Mouse (Mus musculus) hindbrain, embryonic 10.5 days (tissue): ENCODE results near the gene Fto. TPM values are rescaled to one million over a fixed set of nuclear protein-coding genes. Genes with fewer than 3 reads are reported as not detected.

Experiments
- DNase-seq: peaks from one replicate; pipeline ENCODE4 v3.0.0-alpha.2; 2017; ENCODE audit warnings: low spot score
- H3K27ac ChIP-seq: fragments of 300-500 bp; sonication (generic); 2 replicates; pipeline ENCODE4 v1.5.1; 2016; ENCODE audit warnings: mild to moderate bottlenecking, moderate library complexity
- H3K27me3 ChIP-seq: fragments of 300-500 bp; sonication (generic); 2 replicates; pipeline ENCODE4 v1.6.1; 2016; ENCODE audit warnings: mild to moderate bottlenecking; ENCODE audit not compliant: poor library complexity, insufficient read depth, severe bottlenecking
- H3K36me3 ChIP-seq: fragments of 300-500 bp; sonication (generic); 2 replicates; pipeline ENCODE4 v1.6.1; 2016; ENCODE audit warnings: mild to moderate bottlenecking, moderate library complexity
- H3K4me1 ChIP-seq: fragments of 300-500 bp; sonication (generic); replicated peaks from 2 replicates; pipeline ENCODE4 v1.6.1; 2016; ENCODE audit warnings: mild to moderate bottlenecking
- H3K4me3 ChIP-seq: fragments of 300-500 bp; sonication (generic); 2 replicates; pipeline ENCODE4 v1.5.1; 2016; ENCODE audit warnings: mild to moderate bottlenecking, moderate library complexity
- H3K9me3 ChIP-seq: fragments of 300-500 bp; sonication (generic); 2 replicates; pipeline ENCODE4 v1.6.1; 2016; ENCODE audit warnings: mild to moderate bottlenecking, moderate library complexity
- WGBS: fragments of 180-500 bp; shearing (Covaris S2); methylation state at CpG from one replicate; pipeline ENCODE4 v1.1.7; 2016; 5-methylcytosine and 5-hydroxymethylcytosine counted together
- polyA plus RNA-seq: library from polyadenylated mRNA; unstranded; fragments of >200 nt; fragmentation: Nextera tagmentation; extraction: Ambion mirVana; gene quantifications from 2 replicates; pipeline ENCODE4 v1.2.1, GENCODE M21; 2016

The Fto gene
- polyA plus RNA-seq, 1 experiment from 2014 or later: 103 TPM

DNA sequence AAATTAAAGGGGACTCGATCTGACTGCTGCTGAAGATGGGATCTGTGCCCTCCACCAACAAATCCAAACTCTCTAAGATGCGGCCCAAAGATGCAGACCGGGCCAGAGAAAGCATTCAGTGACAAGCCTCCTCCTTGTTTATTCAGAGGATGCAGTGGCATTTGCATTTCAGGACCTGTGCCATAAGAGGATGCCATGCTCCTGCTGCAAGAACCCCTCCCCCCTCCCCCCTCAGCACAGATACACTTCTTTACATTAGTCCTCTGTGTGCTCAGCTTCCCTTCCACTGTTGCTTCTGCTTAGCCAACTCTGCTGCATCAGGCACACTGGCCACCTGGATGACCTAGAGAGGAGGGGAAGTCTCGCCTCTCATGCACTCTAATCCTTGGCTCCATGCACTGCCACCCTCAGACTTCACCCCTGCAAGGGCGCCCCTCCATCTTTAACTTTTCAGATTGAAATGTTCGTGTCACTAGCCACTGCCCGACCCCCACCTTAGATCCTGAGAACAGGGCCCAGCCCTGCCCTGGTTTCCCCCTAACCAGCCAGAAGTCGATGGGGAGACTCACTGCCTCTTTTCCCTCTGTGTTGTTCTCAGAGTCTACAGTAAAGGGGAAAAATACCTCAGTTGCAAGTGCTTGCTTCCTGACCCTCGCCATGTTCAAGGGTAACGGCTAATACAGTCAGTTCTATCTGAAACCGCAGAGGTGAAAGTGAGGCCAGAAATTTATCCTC is 14.3 kb downstream of the Fto start:
- 85% methylated on average over 11 of the region's 11 CpGs for WGBS
- peaks cover 78% of the 10 kb centered on the region for H3K4me1 ChIP-seq
- no peaks in the 10 kb centered on the region for H3K9me3 ChIP-seq
- H3K27ac ChIP-seq: 0 out of 2 replicates have a peak overlapping the region, but pooled peaks have one; percentile 18
- no peak for DNase-seq
- no peaks in the 10 kb centered on the region for H3K27me3 ChIP-seq
- H3K36me3 ChIP-seq: peaks cover 15% of the 10 kb centered on the region
- no peak overlapping the region for H3K4me3 ChIP-seq

DNA sequence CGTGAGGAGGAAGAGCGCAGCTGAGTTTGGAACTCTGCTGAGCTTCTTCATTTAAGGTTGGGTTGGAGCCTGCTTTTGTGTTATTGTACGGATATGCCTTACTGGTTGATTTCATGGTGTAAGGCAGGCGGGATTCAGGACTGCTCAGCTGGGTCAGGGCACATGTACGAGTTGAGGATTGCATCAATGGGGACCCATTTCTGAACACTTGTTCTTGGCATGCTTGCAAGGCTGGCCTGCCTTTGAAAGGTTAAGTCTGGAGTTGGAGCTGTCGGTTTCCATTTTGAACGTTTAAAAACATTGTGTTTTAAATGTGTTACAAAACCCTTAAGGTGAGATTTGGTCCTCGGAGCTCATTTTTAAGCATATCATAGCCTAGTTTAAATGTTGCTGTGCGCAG is 15.7 kb downstream of the Fto start:
- Histone ChIP-seq H3K27me3 (no peaks in the 10 kb centered on the region), H3K4me3 (no peak overlapping the region), H3K9me3 (no peaks in the 10 kb centered on the region), H3K27ac (peak overlapping the region; percentile 76), H3K36me3 (peaks cover 15% of the 10 kb centered on the region), H3K4me1 (peaks cover 69% of the 10 kb centered on the region)
- 79% methylated on average over 9 of the region's 9 CpGs for WGBS
- DNase-seq: no peak

DNA sequence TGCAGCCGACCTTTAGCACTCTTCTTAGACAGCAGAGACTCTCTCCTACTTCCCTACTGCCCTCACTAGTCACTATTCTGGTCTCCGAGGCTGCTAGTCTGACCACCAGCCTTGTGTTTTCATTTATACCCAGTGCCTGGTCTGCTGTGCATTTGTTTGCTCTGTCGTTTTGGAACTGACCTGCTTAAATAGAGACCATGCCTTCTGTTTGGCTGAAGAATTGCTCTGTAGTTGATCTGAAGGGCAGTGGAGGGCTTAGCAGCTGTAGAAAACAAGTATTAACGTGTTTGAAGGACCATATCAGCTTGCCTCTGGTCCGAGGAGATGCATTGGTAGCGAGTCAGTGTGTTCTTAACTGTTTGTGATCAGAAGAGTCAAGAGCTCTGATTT is 16.1 kb downstream of the Fto start:
- no peak for DNase-seq
- H3K9me3 ChIP-seq: no peaks in the 10 kb centered on the region
- 42% methylated on average over 6 of the region's 6 CpGs for WGBS
- peak overlapping the region; percentile 76 for H3K27ac ChIP-seq
- H3K4me1 ChIP-seq: peaks cover 65% of the 10 kb centered on the region
- no peaks in the 10 kb centered on the region for H3K27me3 ChIP-seq
- peaks cover 15% of the 10 kb centered on the region for H3K36me3 ChIP-seq
- H3K4me3 ChIP-seq: no peak overlapping the region

DNA sequence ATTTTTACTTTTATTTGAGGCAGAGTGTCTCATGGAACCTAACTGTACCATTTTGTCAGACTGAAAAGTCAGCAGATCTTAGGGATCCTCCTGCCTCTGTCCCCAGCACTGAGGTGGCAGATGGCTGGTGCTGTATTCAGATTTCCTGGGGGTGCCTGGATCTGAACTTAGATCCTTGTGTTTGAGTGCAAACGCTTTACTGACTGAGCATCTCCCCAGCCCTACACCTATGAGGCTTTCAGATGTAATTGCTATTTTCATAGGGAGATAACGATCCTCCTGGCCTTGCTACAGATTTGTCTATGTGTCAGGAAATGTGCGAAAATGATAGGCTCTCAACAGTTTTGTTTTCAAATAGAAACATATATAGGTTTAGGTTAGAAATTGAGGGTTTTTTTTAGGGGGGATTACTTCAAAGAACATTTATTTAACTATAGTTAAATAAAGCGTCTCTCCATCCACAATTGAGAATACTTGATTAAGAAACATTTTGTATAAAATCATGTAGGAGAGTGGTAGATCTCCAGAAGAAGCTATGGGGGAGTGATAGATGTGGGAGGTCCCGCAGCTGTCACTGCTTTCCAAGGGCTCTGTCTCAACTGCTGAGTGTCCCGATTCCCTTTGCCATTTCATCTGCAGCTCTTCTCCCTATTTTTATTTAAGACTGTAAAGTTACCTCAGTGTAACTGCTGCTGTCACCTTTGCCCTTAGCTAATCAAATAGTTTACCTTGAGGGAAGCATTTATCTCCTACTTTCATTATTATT is 25.2 kb downstream of the Fto start:
- Histone ChIP-seq H3K4me3 (no peak overlapping the region), H3K27me3 (no peaks in the 10 kb centered on the region)
- WGBS: 91% methylated on average over 6 of the region's 6 CpGs

DNA sequence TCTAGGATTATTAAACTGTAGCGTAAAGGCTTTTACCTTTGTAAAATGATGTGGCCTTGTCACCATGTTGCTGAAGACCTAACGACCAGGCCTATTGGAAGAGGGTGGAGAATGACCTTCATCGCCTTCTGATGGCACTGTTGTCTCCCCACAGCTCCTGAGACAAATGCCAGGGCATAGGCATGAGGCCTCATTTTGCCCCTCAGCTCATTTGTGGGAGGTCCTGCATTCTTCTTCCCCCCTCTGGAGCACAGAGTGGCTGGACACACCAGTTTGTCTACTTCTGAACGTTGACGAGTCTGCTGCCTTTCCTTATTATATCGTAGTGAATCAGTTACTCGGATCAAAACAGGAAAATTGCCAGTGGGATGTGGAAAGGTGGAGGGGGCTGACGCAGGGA is 26.3 kb downstream of the Fto start:
- 88% methylated on average over 8 of the region's 8 CpGs for WGBS
- peak overlapping the region; percentile 47; the same call in 1 of the 2 replicates for H3K27ac ChIP-seq

More for the DNA sequence above, 25.2 kb downstream of the Fto start:
- peaks cover 36% of the 10 kb centered on the region for H3K4me1 ChIP-seq
- DNase-seq: no peak
- H3K9me3 ChIP-seq: peaks cover 6% of the 10 kb centered on the region; the same call in 1 of the 2 replicates
- no peak overlapping the region for H3K27ac ChIP-seq
- H3K36me3 ChIP-seq: peaks cover 7% of the 10 kb centered on the region; the same call in 1 of the 2 replicates

DNA sequence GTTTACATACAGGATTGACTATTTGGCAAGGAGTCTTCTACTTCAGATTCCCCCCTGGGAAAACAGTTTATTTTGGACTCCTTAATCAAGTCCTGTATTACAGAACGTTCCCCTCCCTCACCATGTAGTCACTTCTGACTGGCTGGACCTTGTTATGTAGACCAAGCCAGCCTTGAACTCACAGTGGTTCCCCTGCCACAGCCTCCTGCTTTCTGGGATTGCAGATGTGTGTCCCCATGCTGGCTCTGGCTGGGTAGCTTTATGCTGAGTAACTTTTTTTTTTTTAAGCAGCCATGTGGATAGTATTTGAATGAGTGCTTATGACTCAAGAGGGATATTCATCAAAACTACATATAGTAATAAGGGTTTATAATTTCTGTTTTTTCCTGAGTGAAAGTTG is 27.4 kb downstream of the Fto start:
- 0 out of 2 replicates have a peak, but pooled peaks cover 6% of the 10 kb centered on the region for H3K9me3 ChIP-seq
- no peak overlapping the region for H3K4me3 ChIP-seq
- 74% methylated on average over 1 of the region's 1 CpGs for WGBS
- H3K27me3 ChIP-seq: no peaks in the 10 kb centered on the region
- DNase-seq: no peak
- peaks cover 5% of the 10 kb centered on the region; the same call in 1 of the 2 replicates for H3K36me3 ChIP-seq
- no peak overlapping the region for H3K27ac ChIP-seq
- H3K4me1 ChIP-seq: peaks cover 41% of the 10 kb centered on the region

More for the DNA sequence above, 26.3 kb downstream of the Fto start:
- DNase-seq: no peak
- Histone ChIP-seq H3K4me3 (no peak overlapping the region), H3K27me3 (no peaks in the 10 kb centered on the region), H3K4me1 (peaks cover 41% of the 10 kb centered on the region), H3K36me3 (peaks cover 7% of the 10 kb centered on the region; the same call in 1 of the 2 replicates), H3K9me3 (peaks cover 6% of the 10 kb centered on the region; the same call in 1 of the 2 replicates)

DNA sequence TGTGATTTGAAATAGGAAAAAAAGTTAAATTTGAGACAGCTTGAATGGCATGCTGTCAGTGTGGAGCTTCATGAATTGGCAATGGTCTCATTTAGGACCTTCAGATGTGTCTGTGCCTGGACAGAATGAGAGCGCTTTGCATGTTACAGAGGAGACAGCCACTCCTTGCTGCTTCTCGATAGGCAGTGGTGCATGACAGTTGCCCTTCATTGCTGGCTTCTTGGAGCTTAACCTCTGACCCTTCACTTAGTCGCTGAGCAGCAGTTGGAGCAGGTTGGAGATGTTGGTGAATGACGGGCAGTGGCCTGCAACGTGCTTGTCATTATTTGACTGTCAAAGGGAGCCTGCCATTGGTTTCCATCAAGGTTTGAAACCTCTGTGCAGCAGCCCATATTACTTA is 28.9 kb downstream of the Fto start:
- DNase-seq: peak; percentile 57
- Histone ChIP-seq H3K36me3 (peaks cover 4% of the 10 kb centered on the region; the same call in 1 of the 2 replicates), H3K27me3 (no peaks in the 10 kb centered on the region), H3K9me3 (no peaks in the 10 kb centered on the region), H3K27ac (no peak overlapping the region), H3K4me1 (peaks cover 41% of the 10 kb centered on the region), H3K4me3 (no peak overlapping the region)
- 13% methylated on average over 5 of the region's 5 CpGs for WGBS

DNA sequence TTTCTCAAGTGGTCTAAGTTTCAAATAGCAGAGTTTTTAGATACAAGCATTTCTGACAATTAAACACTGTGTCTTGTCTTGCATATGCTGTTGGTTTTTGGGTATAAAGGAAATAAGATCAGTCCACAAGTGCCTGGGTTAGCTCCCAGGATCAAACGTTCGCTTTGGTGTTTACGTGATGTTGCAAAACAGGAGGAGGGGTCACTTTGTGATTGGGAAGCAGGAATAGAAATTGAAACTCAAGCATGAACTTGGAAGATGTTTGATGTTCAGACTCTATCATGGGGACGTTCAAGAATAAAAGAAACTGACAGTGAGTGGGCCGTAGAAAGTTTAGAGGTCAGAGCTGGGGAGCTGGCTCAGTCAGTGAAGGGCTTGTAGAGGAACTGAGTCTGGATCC is 29.5 kb downstream of the Fto start:
- Histone ChIP-seq H3K36me3 (peaks cover 4% of the 10 kb centered on the region; the same call in 1 of the 2 replicates), H3K9me3 (no peaks in the 10 kb centered on the region), H3K4me3 (no peak overlapping the region), H3K27me3 (no peaks in the 10 kb centered on the region), H3K27ac (no peak overlapping the region), H3K4me1 (peaks cover 41% of the 10 kb centered on the region)
- no peak for DNase-seq
- 72% methylated on average over 5 of the region's 5 CpGs for WGBS

DNA sequence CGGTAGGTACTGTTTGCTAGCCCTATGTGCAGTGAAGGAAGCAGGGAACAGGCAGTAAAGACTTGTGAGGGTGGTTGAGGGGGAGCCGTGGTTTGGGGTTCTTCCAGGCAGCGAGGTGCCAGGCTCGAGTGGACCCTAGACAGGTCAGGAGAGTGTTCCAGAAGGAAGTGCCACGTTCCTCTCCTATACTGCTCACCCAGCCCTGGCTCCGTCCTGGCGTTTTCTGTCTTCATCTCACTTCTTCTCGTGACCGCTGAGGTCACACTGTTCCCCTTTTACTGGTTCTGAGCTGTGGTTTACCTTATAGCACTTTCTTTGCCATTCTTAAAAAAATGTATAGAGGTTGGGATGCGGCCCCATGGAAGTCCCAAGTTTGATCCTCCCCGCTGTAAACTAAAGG is 31.3 kb downstream of the Fto start:
- Histone ChIP-seq H3K27me3 (no peaks in the 10 kb centered on the region), H3K9me3 (0 out of 2 replicates have a peak, but pooled peaks cover 3% of the 10 kb centered on the region), H3K36me3 (peaks cover 5% of the 10 kb centered on the region; the same call in 1 of the 2 replicates), H3K4me1 (peaks cover 35% of the 10 kb centered on the region), H3K4me3 (no peak overlapping the region), H3K27ac (no peak overlapping the region)
- no peak for DNase-seq
- WGBS: 90% methylated on average over 11 of the region's 11 CpGs

DNA sequence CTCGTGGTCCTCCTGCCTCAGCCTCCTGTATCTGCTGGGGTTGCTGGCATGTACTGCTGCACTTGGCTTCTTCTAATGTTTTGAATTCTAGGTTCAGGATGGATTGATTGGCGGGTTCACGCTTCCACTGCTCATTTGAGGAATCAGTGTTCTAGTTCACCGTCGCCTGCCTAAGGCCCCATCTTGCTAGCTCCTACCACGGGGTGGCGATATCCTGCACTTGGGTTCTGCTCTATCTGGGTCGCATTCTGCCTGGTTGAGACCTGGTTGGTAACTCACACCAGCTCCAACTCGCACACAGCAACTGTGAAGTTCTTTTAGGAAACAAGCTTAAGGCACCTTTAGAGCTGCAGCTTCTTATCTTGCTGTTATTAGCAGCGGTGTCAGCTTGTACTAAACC is 33.8 kb downstream of the Fto start:
- H3K9me3 ChIP-seq: 0 out of 2 replicates have a peak, but pooled peaks cover 3% of the 10 kb centered on the region
- H3K36me3 ChIP-seq: peaks cover 10% of the 10 kb centered on the region; the same call in 1 of the 2 replicates
- H3K27ac ChIP-seq: no peak overlapping the region
- 86% methylated on average over 10 of the region's 10 CpGs for WGBS
- H3K4me3 ChIP-seq: no peak overlapping the region
- H3K27me3 ChIP-seq: no peaks in the 10 kb centered on the region
- peaks cover 21% of the 10 kb centered on the region for H3K4me1 ChIP-seq
- DNase-seq: no peak

DNA sequence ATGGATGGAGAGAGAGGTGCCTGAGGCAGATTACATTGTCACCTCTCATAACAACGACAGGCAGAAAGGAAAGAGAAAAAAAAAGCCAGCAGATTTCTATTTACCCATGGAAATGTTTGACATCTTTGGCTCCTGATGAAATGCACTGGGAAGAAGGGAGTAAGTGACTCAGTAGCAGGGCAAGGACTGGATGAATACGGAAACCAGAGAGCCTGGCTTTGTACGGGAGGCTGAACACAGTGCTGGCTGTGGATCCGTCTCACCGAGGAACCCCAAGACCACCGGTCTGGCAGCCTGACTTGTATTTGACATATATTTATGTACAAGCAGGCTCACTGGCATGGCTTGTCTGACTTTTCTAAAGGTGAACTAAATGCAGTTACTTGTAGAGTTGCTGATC is 34.3 kb downstream of the Fto start:
- no peaks in the 10 kb centered on the region for H3K27me3 ChIP-seq
- peaks cover 17% of the 10 kb centered on the region for H3K4me1 ChIP-seq
- H3K4me3 ChIP-seq: no peak overlapping the region
- WGBS: 83% methylated on average over 6 of the region's 6 CpGs
- no peak for DNase-seq
- 0 out of 2 replicates have a peak, but pooled peaks cover 3% of the 10 kb centered on the region for H3K9me3 ChIP-seq
- H3K27ac ChIP-seq: no peak overlapping the region
- peaks cover 10% of the 10 kb centered on the region; the same call in 1 of the 2 replicates for H3K36me3 ChIP-seq

DNA sequence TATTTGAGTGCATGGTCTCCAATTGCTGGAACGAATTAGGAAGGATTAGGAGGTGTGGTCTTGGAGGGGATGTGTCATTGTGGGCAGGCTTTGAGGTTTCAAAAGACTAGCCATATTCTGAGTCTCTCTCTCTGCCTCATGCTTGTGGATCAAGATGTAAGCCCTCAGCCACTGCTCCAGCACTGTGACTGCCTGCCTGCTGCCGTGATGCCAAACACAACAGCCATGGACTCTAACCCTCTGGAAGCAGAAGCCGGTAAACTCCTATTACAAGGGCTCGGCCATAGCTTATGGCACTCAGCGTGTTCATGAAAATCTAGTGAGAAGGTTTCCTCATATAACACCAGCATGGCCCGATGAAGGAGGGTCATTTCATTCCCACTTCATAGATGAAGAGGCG is 36.5 kb downstream of the Fto start:
- DNase-seq: no peak

DNA sequence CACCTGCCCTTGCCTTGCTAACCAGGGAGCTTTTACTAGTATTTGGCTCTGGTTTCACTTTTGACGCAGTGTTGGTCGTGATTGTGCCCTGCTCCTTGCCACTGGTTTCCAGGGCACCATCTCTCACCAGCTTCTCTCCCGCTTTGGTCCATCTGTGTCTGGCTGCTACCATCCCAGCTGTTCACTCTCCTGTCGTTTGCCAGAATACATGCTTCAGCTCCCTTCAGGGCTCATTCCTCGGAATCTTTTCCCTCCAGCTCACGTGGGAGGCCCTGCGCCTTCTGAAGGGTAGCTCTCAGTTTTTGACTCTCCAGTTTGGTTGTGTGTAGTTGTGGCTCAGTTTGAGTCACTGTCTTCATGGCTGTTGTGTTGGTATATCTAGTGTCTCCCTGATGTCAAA is 37.3 kb downstream of the Fto start:
- H3K4me3 ChIP-seq: no peak overlapping the region
- H3K27ac ChIP-seq: no peak overlapping the region
- H3K4me1 ChIP-seq: peaks cover 17% of the 10 kb centered on the region
- 75% methylated on average over 7 of the region's 7 CpGs for WGBS
- H3K9me3 ChIP-seq: 0 out of 2 replicates have a peak, but pooled peaks cover 3% of the 10 kb centered on the region
- peaks cover 10% of the 10 kb centered on the region; the same call in 1 of the 2 replicates for H3K36me3 ChIP-seq
- DNase-seq: no peak
- H3K27me3 ChIP-seq: no peaks in the 10 kb centered on the region

More for the DNA sequence above, 36.5 kb downstream of the Fto start:
- H3K4me1 ChIP-seq: peaks cover 9% of the 10 kb centered on the region
- H3K27ac ChIP-seq: no peak overlapping the region
- H3K27me3 ChIP-seq: no peaks in the 10 kb centered on the region
- H3K36me3 ChIP-seq: peaks cover 10% of the 10 kb centered on the region; the same call in 1 of the 2 replicates
- no peak overlapping the region for H3K4me3 ChIP-seq
- 0 out of 2 replicates have a peak, but pooled peaks cover 3% of the 10 kb centered on the region for H3K9me3 ChIP-seq
- 94% methylated on average over 7 of the region's 7 CpGs for WGBS
